ENCODE assay signal across 11 mouse cellular contexts in the genomic region with DNA sequence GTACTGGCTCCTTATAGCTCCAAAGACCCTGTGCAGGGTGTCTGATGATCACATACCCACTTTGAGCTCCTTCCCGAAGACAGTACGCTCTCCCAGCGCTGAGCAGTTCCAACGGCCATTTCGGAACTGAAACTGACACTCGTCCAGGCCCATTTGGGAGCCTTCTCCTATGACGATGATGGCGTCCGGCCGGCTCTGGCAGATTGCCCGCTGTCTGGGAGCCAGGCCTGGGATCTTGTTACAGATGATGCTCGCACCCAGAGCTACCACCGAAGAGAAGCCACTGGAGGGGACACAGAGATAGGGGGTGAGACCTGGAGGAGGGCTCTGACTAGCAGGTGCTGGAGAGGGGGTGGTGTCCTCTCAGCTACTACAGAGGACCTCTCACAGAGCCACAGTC. TPM values are rescaled to one million over a fixed set of nuclear protein-coding genes. Genes with fewer than 3 reads are reported as not detected.
DNase-seq lines count a peak whose midpoint lies in the region; ATAC-seq and TF ChIP-seq lines count a peak whose summit lies in the region.
"Had no signal": no experiment of that assay in that cellular context is flagged by ENCODE, and none has a peak within 500 bp of the region (broad histone marks: within the 10 kb centered on the region; RNA-seq: fewer than 3 reads in every experiment).

No protein-coding gene starts in this region.

- H3K9ac ChIP-seq in kidney, embryonic 16.5 days (replicated peaks; ENCODE audit: low read length): no peak overlapping the region
- H3K9ac ChIP-seq in forebrain, embryonic 16.5 days (replicated peaks; ENCODE audit: low read depth, low read length): no peak overlapping the region
- H3K9ac ChIP-seq in midbrain, embryonic 13.5 days (replicated peaks): no peak overlapping the region
- H3K9ac ChIP-seq in stomach, postnatal 0 days (ENCODE audit: low read length): no peak overlapping the region

- ATAC-seq in kidney, embryonic 16.5 days (ENCODE audit: low FRiP score, low TSS enrichment): no peak
- no peak for ATAC-seq in forebrain, embryonic 16.5 days
- ATAC-seq in midbrain, embryonic 13.5 days: no peak
- no peak for ATAC-seq in inflammation-experienced regulatory T-cells, adult 6 months
- ATAC-seq in stomach, postnatal 0 days (ENCODE audit: low FRiP score, low TSS enrichment): no peak

- H3K27me3 ChIP-seq in kidney, embryonic 16.5 days (ENCODE audit: insufficient read depth, low read length): peaks cover 65% of the 10 kb centered on the region
- H3K27me3 ChIP-seq in forebrain, embryonic 16.5 days (replicated peaks; ENCODE audit: control insufficient read depth, insufficient read depth, low read length): no peaks in the 10 kb centered on the region
- H3K27me3 ChIP-seq in midbrain, embryonic 13.5 days: peaks cover 57% of the 10 kb centered on the region
- peaks cover 26% of the 10 kb centered on the region for H3K27me3 ChIP-seq in stomach, postnatal 0 days (ENCODE audit: control insufficient read depth, insufficient read depth, low read length)

- no peak for TF ChIP-seq EP300 in stomach, postnatal 0 days (optimal IDR thresholded peaks at IDR 0.05)

- peak; percentile 6 for DNase-seq in kidney, postnatal 14 days
- peak; percentile 75 to 85 for DNase-seq in cerebellum, adult 18-20 months
- no peak for DNase-seq in stomach, postnatal 0 days (ENCODE audit: low spot score)
- no peak for DNase-seq in adrenal gland, postnatal 36 days

- H3K4me2 ChIP-seq in kidney, embryonic 16.5 days (replicated peaks; ENCODE audit: low read depth, low read length): no peak overlapping the region
- peak overlapping the region; percentile 66 for H3K4me2 ChIP-seq in forebrain, embryonic 16.5 days (ENCODE audit: low read length)
- H3K4me2 ChIP-seq in midbrain, embryonic 13.5 days (replicated peaks): peak overlapping the region; percentile 94
- H3K4me2 ChIP-seq in stomach, postnatal 0 days (replicated peaks; ENCODE audit: low read depth): no peak overlapping the region

- H3K4me1 ChIP-seq in kidney, embryonic 16.5 days (ENCODE audit: insufficient read depth, low read length): peaks cover 20% of the 10 kb centered on the region
- H3K4me1 ChIP-seq in forebrain, embryonic 16.5 days (replicated peaks; ENCODE audit: control insufficient read depth, insufficient read depth, low read length): peaks cover 24% of the 10 kb centered on the region
- peaks cover 25% of the 10 kb centered on the region for H3K4me1 ChIP-seq in midbrain, embryonic 13.5 days (replicated peaks)
- H3K4me1 ChIP-seq in stomach, postnatal 0 days (replicated peaks; ENCODE audit: control insufficient read depth, insufficient read depth): 0 out of 2 replicates have a peak, but pooled peaks cover 2% of the 10 kb centered on the region

- no peaks in the 10 kb centered on the region for H3K9me3 ChIP-seq in kidney, embryonic 16.5 days (ENCODE audit: low read length)
- H3K9me3 ChIP-seq in forebrain, embryonic 16.5 days (ENCODE audit: control insufficient read depth, low read length): no peaks in the 10 kb centered on the region
- H3K9me3 ChIP-seq in midbrain, embryonic 13.5 days: no peaks in the 10 kb centered on the region
- no peaks in the 10 kb centered on the region for H3K9me3 ChIP-seq in stomach, postnatal 0 days (ENCODE audit: control insufficient read depth, low read length)

- H3K4me3 ChIP-seq in kidney, embryonic 16.5 days (ENCODE audit: low read length): no peak overlapping the region
- H3K4me3 ChIP-seq in forebrain, embryonic 16.5 days (replicated peaks; ENCODE audit: low read length): peak overlapping the region; percentile 75
- peak overlapping the region; percentile 66; the same call in 1 of the 2 replicates for H3K4me3 ChIP-seq in midbrain, embryonic 13.5 days (replicated peaks)
- no peak overlapping the region for H3K4me3 ChIP-seq in stomach, postnatal 0 days (ENCODE audit: low read depth, low read length)
- H3K4me3 ChIP-seq: myocyte had no signal

- no peak overlapping the region for H3K27ac ChIP-seq in kidney, embryonic 16.5 days (ENCODE audit: low read length)
- H3K27ac ChIP-seq in forebrain, embryonic 16.5 days (ENCODE audit: low read length): no peak overlapping the region
- no peak overlapping the region for H3K27ac ChIP-seq in midbrain, embryonic 13.5 days
- H3K27ac ChIP-seq in stomach, postnatal 0 days (replicated peaks): no peak overlapping the region

- no peaks in the 10 kb centered on the region for H3K36me3 ChIP-seq in kidney, embryonic 16.5 days (ENCODE audit: insufficient read depth, low read length)
- 0 out of 2 replicates have a peak, but pooled peaks cover 2% of the 10 kb centered on the region for H3K36me3 ChIP-seq in forebrain, embryonic 16.5 days (ENCODE audit: control insufficient read depth, insufficient read depth)
- peaks cover 22% of the 10 kb centered on the region for H3K36me3 ChIP-seq in midbrain, embryonic 13.5 days
- no peaks in the 10 kb centered on the region for H3K36me3 ChIP-seq in stomach, postnatal 0 days (ENCODE audit: control insufficient read depth, insufficient read depth, low read length)

- 66% methylated on average over 13 of the region's 13 CpGs for WGBS in kidney, embryonic 16.5 days
- 68% methylated on average over 13 of the region's 13 CpGs for WGBS in forebrain, embryonic 16.5 days
- 87% methylated on average over 13 of the region's 13 CpGs for WGBS in midbrain, embryonic 13.5 days
- WGBS in stomach, postnatal 0 days: 72% methylated on average over 13 of the region's 13 CpGs

- TF ChIP-seq CTCF in stomach, postnatal 0 days (IDR thresholded peaks at IDR 0.05; ENCODE audit: low read depth): no peak

RNA-seq across cellular contexts. Expression of gene Wnt7a, which starts 2.5 kb away (rescaled TPM):
- 0.14 and 0.44 TPM in 2 replicates for polyA plus RNA-seq in kidney, embryonic 16.5 days (2015; fragmentation: Nextera tagmentation; extraction: Ambion mirVana)
- 22.7 and 23.0 TPM in 2 replicates for polyA plus RNA-seq in forebrain, embryonic 16.5 days (2015; fragmentation: Nextera tagmentation; extraction: Ambion mirVana)
- 9.4 and 9.9 TPM in 2 replicates for polyA plus RNA-seq in midbrain, embryonic 13.5 days (2015; fragmentation: Nextera tagmentation; extraction: Ambion mirVana)
- not detected for polyA plus RNA-seq in inflammation-experienced regulatory T-cells, adult 6 months (2017; shearing (Covaris generic))
- not detected in 2 replicates for polyA plus RNA-seq in stomach, postnatal 0 days (2015; fragmentation: Nextera tagmentation; extraction: Ambion mirVana)
- total RNA-seq in adrenal gland, postnatal 36 days (2021): not detected
- polyA plus RNA-seq: liver, embryonic 16.5 days; myocyte; stomach, embryonic 14.5 days had no signal

Comparison
In these comparisons a context has a peak if more than half of its experiments do, and no peak if none do; other contexts are left out.
1. DNase-seq: peak in kidney, postnatal 14 days (single experiment) and cerebellum, adult 18-20 months (2 of 2); none in stomach, postnatal 0 days (single experiment) and adrenal gland, postnatal 36 days (0 of 2).
2. H3K4me2 ChIP-seq: peak in forebrain, embryonic 16.5 days (single experiment) and midbrain, embryonic 13.5 days (single experiment); none in kidney, embryonic 16.5 days (single experiment) and stomach, postnatal 0 days (single experiment).
3. H3K4me3 ChIP-seq: peak in forebrain, embryonic 16.5 days (single experiment) and midbrain, embryonic 13.5 days (single experiment); none in kidney, embryonic 16.5 days (single experiment) and stomach, postnatal 0 days (single experiment).